ENCODE assay signal across 7 mouse cellular contexts in genomic region chr4:133014088-133014487, GRCm38 (mm10). TPM values are rescaled to one million over a fixed set of nuclear protein-coding genes. Genes with fewer than 3 reads are reported as not detected.
DNase-seq lines count a peak whose midpoint lies in the region; ATAC-seq lines count a peak whose summit lies in the region.

No protein-coding gene starts in this region.

- DNase-seq in kidney, postnatal 10 days, result peak; percentile 45
- DNase-seq in kidney, postnatal 14 days, result no peak
- peak; percentile 80 for DNase-seq in cerebellum, adult 9-11 months
- no peak for DNase-seq in frontal cortex, postnatal 14 days (ENCODE audit: low spot score in 2 of 2)
- DNase-seq in lung, postnatal 36 days, result no peak

- peak overlapping the region; percentile 90 for H3K4me2 ChIP-seq in heart, embryonic 15.5 days
- peak overlapping the region; percentile 99 for H3K4me2 ChIP-seq in midbrain, embryonic 13.5 days (replicated peaks)

- peaks cover 70% of the 10 kb centered on the region for H3K4me1 ChIP-seq in heart, embryonic 15.5 days (replicated peaks)
- H3K4me1 ChIP-seq in midbrain, embryonic 13.5 days (replicated peaks), result peaks cover 70% of the 10 kb centered on the region

- H3K27ac ChIP-seq in heart, embryonic 15.5 days, result peak overlapping the region; percentile 97
- peak overlapping the region; percentile 96; the same call in 1 of the 2 replicates for H3K27ac ChIP-seq in midbrain, embryonic 13.5 days

- peak overlapping the region; percentile 100; the same call in 1 of the 2 replicates for H3K9ac ChIP-seq in heart, embryonic 15.5 days
- peak overlapping the region; percentile 100 for H3K9ac ChIP-seq in midbrain, embryonic 13.5 days (replicated peaks)

- no peak for ATAC-seq in heart, embryonic 15.5 days (replicated peaks; ENCODE audit: insufficient number of reproducible peaks, insufficient read depth, low FRiP score, low read depth)
- no peak for ATAC-seq in midbrain, embryonic 13.5 days

- no peaks in the 10 kb centered on the region for H3K36me3 ChIP-seq in heart, embryonic 15.5 days
- no peaks in the 10 kb centered on the region for H3K36me3 ChIP-seq in midbrain, embryonic 13.5 days

- H3K27me3 ChIP-seq in heart, embryonic 15.5 days, result peaks cover 8% of the 10 kb centered on the region; the same call in 1 of the 2 replicates
- peaks cover 18% of the 10 kb centered on the region for H3K27me3 ChIP-seq in midbrain, embryonic 13.5 days

- H3K4me3 ChIP-seq in heart, embryonic 15.5 days, result peak overlapping the region; percentile 92
- peak overlapping the region; percentile 96 for H3K4me3 ChIP-seq in midbrain, embryonic 13.5 days (replicated peaks)

- 34% methylated on average over 5 of the region's 5 CpGs for WGBS in heart, embryonic 15.5 days
- 14% methylated on average over 5 of the region's 5 CpGs for WGBS in midbrain, embryonic 13.5 days

- no peaks in the 10 kb centered on the region for H3K9me3 ChIP-seq in heart, embryonic 15.5 days (replicated peaks)
- H3K9me3 ChIP-seq in midbrain, embryonic 13.5 days, result no peaks in the 10 kb centered on the region

RNA-seq across cellular contexts. Expression of gene Ahdc1, which starts 3.0 kb away (rescaled TPM):
- polyA plus RNA-seq in heart, embryonic 15.5 days (2015; fragmentation: Nextera tagmentation; extraction: Ambion mirVana), result 6.3 and 8.5 TPM in 2 replicates
- polyA plus RNA-seq in midbrain, embryonic 13.5 days (2015; fragmentation: Nextera tagmentation; extraction: Ambion mirVana), result 10.4 and 12.6 TPM in 2 replicates

RNA-seq across cellular contexts. Expression of gene Fgr, which starts 40.2 kb away (rescaled TPM):
- 0.42 and 1.0 TPM in 2 replicates for polyA plus RNA-seq in heart, embryonic 15.5 days (2015; fragmentation: Nextera tagmentation; extraction: Ambion mirVana)
- polyA plus RNA-seq in midbrain, embryonic 13.5 days (2015; fragmentation: Nextera tagmentation; extraction: Ambion mirVana), result 0.12 TPM in 1 of 2 replicates, not detected in the other

Comparison
In these comparisons a context has a peak if more than half of its experiments do, and no peak if none do; other contexts are left out.
1. DNase-seq: peak in kidney, postnatal 10 days (single experiment) and cerebellum, adult 9-11 months (single experiment); none in kidney, postnatal 14 days (single experiment), frontal cortex, postnatal 14 days (0 of 2) and lung, postnatal 36 days (single experiment).